Comparison of ENCODE assay signal across 8 mouse cellular contexts in the genomic region with DNA sequence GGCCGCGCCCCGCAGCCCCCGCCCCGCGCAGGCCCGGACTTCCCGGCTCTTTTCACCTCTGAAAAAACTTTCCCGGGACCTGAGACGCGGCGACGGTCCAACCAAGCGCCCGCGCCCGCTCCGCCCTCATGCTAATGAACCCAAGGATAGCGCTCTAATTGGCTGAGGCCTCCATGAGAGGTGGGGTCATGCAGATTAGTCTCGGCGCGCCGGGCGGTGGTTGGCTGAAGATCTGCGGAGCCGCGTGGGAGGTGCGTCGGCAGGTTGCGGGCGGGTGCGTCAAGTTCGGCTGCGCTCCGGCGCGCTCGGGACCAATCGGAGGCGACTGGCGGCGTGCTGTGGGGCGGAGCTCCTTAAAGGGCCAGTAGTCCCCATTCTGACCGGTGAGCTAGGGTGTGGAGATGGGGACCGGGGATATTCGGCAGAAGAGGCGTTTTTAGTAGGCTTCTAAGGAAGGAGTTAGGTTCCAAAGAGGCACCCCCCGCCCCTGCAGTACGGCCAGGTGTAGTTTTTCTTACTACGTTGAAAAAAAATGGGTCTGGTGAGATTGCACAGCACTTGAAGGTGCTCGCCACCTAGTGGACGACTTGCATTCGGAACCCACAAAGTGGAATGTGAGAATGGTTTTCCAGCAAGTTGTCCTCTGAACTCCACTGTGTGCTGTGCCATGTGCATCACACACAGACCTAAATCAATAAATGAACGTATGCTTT. TPM values are rescaled to one million over a fixed set of nuclear protein-coding genes. Genes with fewer than 3 reads are reported as not detected.
DNase-seq lines count a peak whose midpoint lies in the region; ATAC-seq and TF ChIP-seq lines count a peak whose summit lies in the region.

A gene (minus strand): TSS at position 130 of the 713 bp plus-strand sequence.

- H3K9me3 ChIP-seq in embryonic facial prominence, embryonic 15.5 days (replicated peaks) = no peaks in the 10 kb centered on the region
- H3K9me3 ChIP-seq in limb, embryonic 14.5 days (ENCODE audit: control insufficient read depth, low read length) = no peaks in the 10 kb centered on the region
- H3K9me3 ChIP-seq in midbrain, postnatal 0 days (ENCODE audit: low read length) = no peaks in the 10 kb centered on the region

- under 1% methylated on average over 54 of the region's 54 CpGs for WGBS in bone marrow, adult 2 months
- WGBS in embryonic facial prominence, embryonic 15.5 days = under 1% methylated on average over 54 of the region's 54 CpGs
- WGBS in limb, embryonic 14.5 days = under 1% methylated on average over 49 of the region's 54 CpGs
- WGBS in midbrain, postnatal 0 days = under 1% methylated on average over 54 of the region's 54 CpGs

- H3K27me3 ChIP-seq in embryonic facial prominence, embryonic 15.5 days = no peaks in the 10 kb centered on the region
- H3K27me3 ChIP-seq in limb, embryonic 14.5 days (ENCODE audit: control insufficient read depth, insufficient read depth, low read length) = no peaks in the 10 kb centered on the region
- no peaks in the 10 kb centered on the region for H3K27me3 ChIP-seq in midbrain, postnatal 0 days (ENCODE audit: insufficient read depth, low read length)

- H3K4me2 ChIP-seq in embryonic facial prominence, embryonic 15.5 days (replicated peaks) = peak within 1 kb of the TSS; percentile 86
- H3K4me2 ChIP-seq in limb, embryonic 14.5 days (replicated peaks; ENCODE audit: low read depth, low read length, severe bottlenecking) = peak within 1 kb of the TSS; percentile 93
- peak within 1 kb of the TSS; percentile 88 for H3K4me2 ChIP-seq in midbrain, postnatal 0 days (ENCODE audit: low read depth, low read length, poor library complexity, severe bottlenecking)

- H3K4me1 ChIP-seq in bone marrow, adult 2 months (ENCODE audit: control insufficient read depth, insufficient read depth, low read length) = peaks cover 4% of the 10 kb centered on the region; the same call in 1 of the 2 replicates
- peaks cover 53% of the 10 kb centered on the region for H3K4me1 ChIP-seq in embryonic facial prominence, embryonic 15.5 days
- peaks cover 20% of the 10 kb centered on the region for H3K4me1 ChIP-seq in limb, embryonic 14.5 days (ENCODE audit: control insufficient read depth, insufficient read depth, low read length)
- peaks cover 4% of the 10 kb centered on the region; the same call in 1 of the 2 replicates for H3K4me1 ChIP-seq in midbrain, postnatal 0 days (ENCODE audit: insufficient read depth, low read length)

- peak; percentile 99 for DNase-seq in 416B (ENCODE audit: low read depth)
- peak; percentile 99 for DNase-seq in heart, adult 8-10 months (ENCODE audit: low spot score)
- peak; percentile 100 for DNase-seq in kidney, adult 9 months
- peak; percentile 99 for DNase-seq in limb, embryonic 14.5 days (ENCODE audit: low spot score)
- DNase-seq in midbrain, postnatal 0 days (ENCODE audit: low spot score) = peak; percentile 99
- DNase-seq in spleen, postnatal 14 days (ENCODE audit: low spot score in 2 of 2) = peak; percentile 97 to 98

- peaks cover 13% of the 10 kb centered on the region for H3K36me3 ChIP-seq in embryonic facial prominence, embryonic 15.5 days
- peaks cover 20% of the 10 kb centered on the region for H3K36me3 ChIP-seq in limb, embryonic 14.5 days (ENCODE audit: control insufficient read depth, insufficient read depth, low read length)
- no peaks in the 10 kb centered on the region for H3K36me3 ChIP-seq in midbrain, postnatal 0 days (ENCODE audit: insufficient read depth, low read length)

- peak; percentile 82 for TF ChIP-seq CTCF in bone marrow, adult 2 months (IDR thresholded peaks at IDR 0.05; ENCODE audit: control insufficient read depth, insufficient read depth, low read length)
- peak; percentile 92 for TF ChIP-seq CTCF in midbrain, postnatal 0 days (IDR thresholded peaks at IDR 0.05)

- peak; percentile 96 for ATAC-seq in embryonic facial prominence, embryonic 15.5 days (ENCODE audit: insufficient number of reproducible peaks, low FRiP score, low TSS enrichment, low read depth)
- peak; percentile 96 for ATAC-seq in limb, embryonic 14.5 days (ENCODE audit: low FRiP score, low read depth)
- peak; percentile 95 for ATAC-seq in midbrain, postnatal 0 days (ENCODE audit: low FRiP score)

- peak within 1 kb of the TSS; percentile 79 for H3K27ac ChIP-seq in bone marrow, adult 2 months (ENCODE audit: control insufficient read depth, insufficient read depth, low read depth, low read length, poor library complexity)
- H3K27ac ChIP-seq in embryonic facial prominence, embryonic 15.5 days (replicated peaks) = peak within 1 kb of the TSS; percentile 78
- peak within 1 kb of the TSS; percentile 70 for H3K27ac ChIP-seq in limb, embryonic 14.5 days (replicated peaks; ENCODE audit: low read depth, low read length)
- no peak within 1 kb of the TSS for H3K27ac ChIP-seq in midbrain, postnatal 0 days (ENCODE audit: low read depth, low read length)

- peak within 1 kb of the TSS; percentile 59 for H3K9ac ChIP-seq in embryonic facial prominence, embryonic 15.5 days
- H3K9ac ChIP-seq in limb, embryonic 14.5 days (ENCODE audit: low read depth, low read length, severe bottlenecking) = peak within 1 kb of the TSS; percentile 80
- no peak within 1 kb of the TSS for H3K9ac ChIP-seq in midbrain, postnatal 0 days (replicated peaks; ENCODE audit: low read length, poor library complexity, severe bottlenecking)

- TF ChIP-seq POLR2A in bone marrow, adult 2 months (IDR thresholded peaks at IDR 0.05; ENCODE audit: borderline replicate concordance, control insufficient read depth, low read depth, low read length) = no peak
- TF ChIP-seq POLR2A in limb, embryonic 14.5 days (IDR thresholded peaks at IDR 0.05; ENCODE audit: borderline replicate concordance, extremely low read depth, insufficient read depth, insufficient read length) = peak; percentile 38; the same call in 1 of the 2 replicates

- H3K4me3 ChIP-seq in bone marrow, adult 2 months (replicated peaks; ENCODE audit: control insufficient read depth, low read depth, low read length) = peak within 1 kb of the TSS; percentile 84
- H3K4me3 ChIP-seq in embryonic facial prominence, embryonic 15.5 days (replicated peaks) = peak within 1 kb of the TSS; percentile 64
- peak within 1 kb of the TSS; percentile 78 for H3K4me3 ChIP-seq in limb, embryonic 14.5 days (replicated peaks; ENCODE audit: low read length)
- H3K4me3 ChIP-seq in midbrain, postnatal 0 days (ENCODE audit: low read depth, low read length) = peak within 1 kb of the TSS; percentile 52

RNA-seq across cellular contexts. Expression of the gene that starts here (rescaled TPM):
- 56.9 and 60.7 TPM in 2 replicates for polyA plus RNA-seq in bone marrow, adult 2 months (2011; ENCODE audit: insufficient read depth, insufficient read length, low replicate concordance, missing spikeins)
- 94.7 and 96.1 TPM in 2 replicates for polyA plus RNA-seq in embryonic facial prominence, embryonic 15.5 days (2015; fragmentation: Nextera tagmentation; extraction: Ambion mirVana)
- 10 to 100 TPM; 52.4 to 61.2 (median 57.1) TPM for total RNA-seq in heart, adult 8-10 months (2022)
- 135 and 137 TPM in 2 replicates for polyA plus RNA-seq in limb, embryonic 14.5 days (2012; rRNA removed)
- polyA plus RNA-seq in limb, embryonic 14.5 days (2014; fragmentation: Nextera tagmentation; extraction: Ambion mirVana) = 92.9 and 104 TPM in 2 replicates
- 9.6 and 12.6 TPM in 2 replicates for total RNA-seq in midbrain, postnatal 0 days (2014; rRNA removed)
- 23.4 and 24.5 TPM in 2 replicates for polyA plus RNA-seq in midbrain, postnatal 0 days (2015; fragmentation: Nextera tagmentation; extraction: Ambion mirVana)
